Mouse (Mus musculus) intestine, embryonic 14.5 days (tissue): ENCODE data around the gene Cdh22. TPM values are rescaled to one million over a fixed set of nuclear protein-coding genes. Genes with fewer than 3 reads are reported as not detected.

Source experiments
- ATAC-seq: fragments of 200-750 bp; cut with Nextera tagmentation; replicated peaks from 2 replicates; pipeline ENCODE4 v1.8.0; 2017; ENCODE audit warnings: low read depth, moderate number of reproducible peaks, moderate TSS enrichment, moderate library complexity; ENCODE audit not compliant: low FRiP score, low TSS enrichment
- DNase-seq: peaks from one replicate; pipeline ENCODE4 v3.0.0-alpha.2; 2018; ENCODE audit warnings: low spot score
- H3K27ac ChIP-seq: fragments of 300-500 bp; sonication (generic); 2 replicates; pipeline ENCODE4 v1.5.1; 2014; ENCODE audit warnings: low read depth, mild to moderate bottlenecking, control low read depth
- H3K27me3 ChIP-seq: fragments of 300-500 bp; sonication (generic); replicated peaks from 2 replicates; pipeline ENCODE4 v1.6.1; 2014; ENCODE audit warnings: low read length, control low read depth; ENCODE audit not compliant: control insufficient read depth, insufficient read depth
- H3K36me3 ChIP-seq: fragments of 300-500 bp; sonication (generic); 2 replicates; pipeline ENCODE4 v1.6.1; 2014; ENCODE audit warnings: low read length, control low read depth; ENCODE audit not compliant: control insufficient read depth, insufficient read depth
- H3K4me1 ChIP-seq: fragments of 300-500 bp; sonication (generic); replicated peaks from 2 replicates; pipeline ENCODE4 v1.6.1; 2014; ENCODE audit warnings: low read length, control low read depth, mixed read lengths; ENCODE audit not compliant: control insufficient read depth, insufficient read depth
- H3K4me2 ChIP-seq: fragments of 300-500 bp; sonication (generic); 2 replicates; pipeline ENCODE4 v1.6.1; 2014; ENCODE audit warnings: low read length
- H3K4me3 ChIP-seq: fragments of 300-500 bp; sonication (generic); 2 replicates; pipeline ENCODE4 v1.5.1; 2014; ENCODE audit warnings: low read depth, low read length, control low read depth, mixed read lengths
- H3K9ac ChIP-seq: fragments of 300-500 bp; sonication (generic); 2 replicates; pipeline ENCODE4 v1.6.1; 2014; ENCODE audit warnings: mild to moderate bottlenecking, low read length
- H3K9me3 ChIP-seq: fragments of 300-500 bp; sonication (generic); 2 replicates; pipeline ENCODE4 v1.6.1; 2016; ENCODE audit warnings: low read length, control low read depth; ENCODE audit not compliant: control insufficient read depth
- WGBS: fragments of 180-500 bp; shearing (Covaris S2); extraction: QIAGEN DNeasy Blood & Tissue Kit; methylation state at CpG from one replicate; pipeline ENCODE4 v1.1.7; 2014; 5-methylcytosine and 5-hydroxymethylcytosine counted together
- polyA plus RNA-seq: library from polyadenylated mRNA; unstranded; fragments of >200 nt; fragmentation: Nextera tagmentation; extraction: Ambion mirVana; gene quantifications from 2 replicates; pipeline ENCODE4 v1.2.1, GENCODE M21; 2014

Cdh22 gene
- polyA plus RNA-seq, 1 experiment from 2014 or later = 0.12 TPM

GRCm38 (mm10) chr2:165207689-165208088 is 27.0 kb downstream of the Cdh22 start:
- ATAC-seq (no peak), DNase-seq (no peak)
- no peak overlapping the region for H3K27ac ChIP-seq
- H3K4me3 ChIP-seq = no peak overlapping the region
- 63% methylated on average over 11 of the region's 11 CpGs for whole genome bisulfite sequencing
- H3K4me1 ChIP-seq = peaks cover 7% of the 10 kb centered on the region
- peaks cover 37% of the 10 kb centered on the region for H3K27me3 ChIP-seq
- no peaks in the 10 kb centered on the region for H3K36me3 ChIP-seq
- no peak overlapping the region for H3K4me2 ChIP-seq
- H3K9ac ChIP-seq = no peak overlapping the region
- no peaks in the 10 kb centered on the region for H3K9me3 ChIP-seq

- 82% methylated on average over 4 of the region's 4 CpGs for WGBS
- H3K36me3 ChIP-seq = no peaks in the 10 kb centered on the region
- no peak overlapping the region for H3K9ac ChIP-seq
- no peak overlapping the region for H3K4me3 ChIP-seq
- no peak for ATAC-seq
- no peak for DNase-seq
- no peak overlapping the region for H3K27ac ChIP-seq
- no peaks in the 10 kb centered on the region for H3K9me3 ChIP-seq
- peaks cover 31% of the 10 kb centered on the region for H3K27me3 ChIP-seq
- no peak overlapping the region for H3K4me2 ChIP-seq
- H3K4me1 ChIP-seq = peaks cover 12% of the 10 kb centered on the region
Observed at GRCm38 (mm10) chr2:165207086-165207485, 27.6 kb downstream of the Cdh22 start.

- WGBS = 72% methylated on average over 6 of the region's 6 CpGs
- Histone ChIP-seq H3K4me3 (no peak overlapping the region), H3K27me3 (peaks cover 15% of the 10 kb centered on the region), H3K4me1 (0 out of 2 replicates have a peak, but pooled peaks cover 6% of the 10 kb centered on the region), H3K9me3 (no peaks in the 10 kb centered on the region), H3K4me2 (no peak overlapping the region), H3K27ac (no peak overlapping the region), H3K36me3 (no peaks in the 10 kb centered on the region), H3K9ac (no peak overlapping the region)
- no peak for ATAC-seq
- no peak for DNase-seq
Observed at GRCm38 (mm10) chr2:165205486-165205885, 29.2 kb downstream of the Cdh22 start.

- no peak for ATAC-seq
- no peaks in the 10 kb centered on the region for H3K36me3 ChIP-seq
- no peak overlapping the region for H3K9ac ChIP-seq
- WGBS = 29% methylated on average over 7 of the region's 7 CpGs
- H3K4me3 ChIP-seq = no peak overlapping the region
- no peak overlapping the region for H3K27ac ChIP-seq
- H3K9me3 ChIP-seq = no peaks in the 10 kb centered on the region
- no peak overlapping the region for H3K4me2 ChIP-seq
- DNase-seq = no peak
- H3K4me1 ChIP-seq = 0 out of 2 replicates have a peak, but pooled peaks cover 6% of the 10 kb centered on the region
- H3K27me3 ChIP-seq = peaks cover 14% of the 10 kb centered on the region
Observed at GRCm38 (mm10) chr2:165204931-165205330, 29.7 kb downstream of the Cdh22 start.

- H3K36me3 ChIP-seq = no peaks in the 10 kb centered on the region
- H3K9ac ChIP-seq = no peak overlapping the region
- no peak overlapping the region for H3K27ac ChIP-seq
- 0 out of 2 replicates have a peak, but pooled peaks cover 15% of the 10 kb centered on the region for H3K27me3 ChIP-seq
- H3K4me3 ChIP-seq = peak overlapping the region; percentile 25
- 6% methylated on average over 28 of the region's 28 CpGs for WGBS
- peak; percentile 71 for DNase-seq
- no peak for ATAC-seq
- H3K4me2 ChIP-seq = peak overlapping the region; percentile 56
- peaks cover 3% of the 10 kb centered on the region; the same call in 1 of the 2 replicates for H3K9me3 ChIP-seq
- 0 out of 2 replicates have a peak, but pooled peaks cover 6% of the 10 kb centered on the region for H3K4me1 ChIP-seq
Observed at GRCm38 (mm10) chr2:165201761-165202751, 32.6 kb downstream of the Cdh22 start.

GRCm38 (mm10) chr2:165197546-165197945 is 37.1 kb downstream of the Cdh22 start:
- no peak for DNase-seq
- Histone ChIP-seq H3K4me3 (no peak overlapping the region), H3K4me1 (peaks cover 18% of the 10 kb centered on the region; the same call in 1 of the 2 replicates), H3K9ac (no peak overlapping the region), H3K4me2 (no peak overlapping the region), H3K27ac (no peak overlapping the region), H3K27me3 (peaks cover 32% of the 10 kb centered on the region; the same call in 1 of the 2 replicates), H3K36me3 (no peaks in the 10 kb centered on the region), H3K9me3 (peaks cover 3% of the 10 kb centered on the region; the same call in 1 of the 2 replicates)
- ATAC-seq = no peak
- WGBS = 61% methylated on average over 6 of the region's 6 CpGs

GRCm38 (mm10) chr2:165195411-165196182 is 39.1 kb downstream of the Cdh22 start:
- DNase-seq = peak; percentile 73
- Histone ChIP-seq H3K27me3 (peaks cover 32% of the 10 kb centered on the region; the same call in 1 of the 2 replicates), H3K27ac (peak overlapping the region; percentile 34; the same call in 1 of the 2 replicates), H3K4me3 (no peak overlapping the region), H3K4me2 (peak overlapping the region; percentile 36), H3K4me1 (peaks cover 12% of the 10 kb centered on the region; the same call in 1 of the 2 replicates), H3K9ac (peak overlapping the region; percentile 16; the same call in 1 of the 2 replicates), H3K9me3 (peaks cover 3% of the 10 kb centered on the region; the same call in 1 of the 2 replicates), H3K36me3 (no peaks in the 10 kb centered on the region)
- WGBS = 5% methylated on average over 32 of the region's 32 CpGs
- ATAC-seq = peak; percentile 53; the same call in 1 of the 2 replicates

GRCm38 (mm10) chr2:165191483-165191882 is 43.2 kb downstream of the Cdh22 start:
- no peaks in the 10 kb centered on the region for H3K36me3 ChIP-seq
- no peak overlapping the region for H3K9ac ChIP-seq
- no peaks in the 10 kb centered on the region for H3K9me3 ChIP-seq
- no peak overlapping the region for H3K4me3 ChIP-seq
- no peak overlapping the region for H3K27ac ChIP-seq
- DNase-seq = no peak
- peaks cover 12% of the 10 kb centered on the region; the same call in 1 of the 2 replicates for H3K4me1 ChIP-seq
- H3K4me2 ChIP-seq = no peak overlapping the region
- peaks cover 20% of the 10 kb centered on the region for H3K27me3 ChIP-seq
- 55% methylated on average over 7 of the region's 7 CpGs for WGBS
- ATAC-seq = no peak
